Mouse (Mus musculus) midbrain, embryonic 15.5 days (tissue): ENCODE data around the gene Sirt7. TPM values are rescaled to one million over a fixed set of nuclear protein-coding genes. Genes with fewer than 3 reads are reported as not detected.

Experiments used
- ATAC-seq: fragments of 200-750 bp; cut with Nextera tagmentation; replicated peaks from 2 replicates; pipeline ENCODE4 v1.8.0; 2017; ENCODE audit warnings: moderate TSS enrichment
- H3K27ac ChIP-seq: fragments of 300-500 bp; sonication (generic); 2 replicates; pipeline ENCODE4 v1.5.1; 2015; ENCODE audit warnings: mild to moderate bottlenecking, inconsistent platforms
- H3K27me3 ChIP-seq: fragments of 300-500 bp; sonication (generic); replicated peaks from 2 replicates; pipeline ENCODE4 v1.6.1; 2015; ENCODE audit warnings: inconsistent platforms
- H3K36me3 ChIP-seq: fragments of 300-500 bp; sonication (generic); replicated peaks from 2 replicates; pipeline ENCODE4 v1.6.1; 2015; ENCODE audit warnings: inconsistent platforms
- H3K4me1 ChIP-seq: fragments of 300-500 bp; sonication (generic); 2 replicates; pipeline ENCODE4 v1.6.1; 2015; ENCODE audit warnings: inconsistent platforms
- H3K4me2 ChIP-seq: fragments of 300-500 bp; sonication (generic); 2 replicates; pipeline ENCODE4 v1.6.1; 2015; ENCODE audit warnings: inconsistent platforms, mild to moderate bottlenecking, moderate library complexity
- H3K4me3 ChIP-seq: fragments of 300-500 bp; sonication (generic); 2 replicates; pipeline ENCODE4 v1.5.1; 2015; ENCODE audit warnings: mild to moderate bottlenecking, inconsistent platforms
- H3K9ac ChIP-seq: fragments of 300-500 bp; sonication (generic); 2 replicates; pipeline ENCODE4 v1.6.1; 2015; ENCODE audit warnings: mild to moderate bottlenecking, inconsistent platforms
- H3K9me3 ChIP-seq: fragments of 300-500 bp; sonication (generic); 2 replicates; pipeline ENCODE4 v1.6.1; 2016; ENCODE audit warnings: inconsistent platforms
- WGBS: fragments of 180-500 bp; shearing (Covaris S2); methylation state at CpG from one replicate; pipeline ENCODE4 v1.1.7; 2015; ENCODE audit warnings: mixed read lengths; 5-methylcytosine and 5-hydroxymethylcytosine counted together
- polyA plus RNA-seq: library from polyadenylated mRNA; unstranded; fragments of >200 nt; fragmentation: Nextera tagmentation; extraction: Ambion mirVana; gene quantifications from 2 replicates; pipeline ENCODE4 v1.2.1, GENCODE M21; 2015

Sirt7 gene
- polyA plus RNA-seq, 1 experiment from 2014 or later: 48.2 TPM

- WGBS: under 1% methylated on average over 111 of the region's 116 CpGs
- Histone ChIP-seq H3K9me3 (no peaks in the 10 kb centered on the region), H3K4me3 (peak overlapping the region; percentile 65), H3K9ac (peak overlapping the region; percentile 62), H3K27ac (peak overlapping the region; percentile 84), H3K36me3 (peaks cover 6% of the 10 kb centered on the region; the same call in 1 of the 2 replicates), H3K4me1 (peaks cover 37% of the 10 kb centered on the region), H3K27me3 (no peaks in the 10 kb centered on the region), H3K4me2 (peak overlapping the region; percentile 97)
- ATAC-seq: peak; percentile 81
Observed at GRCm38 (mm10) chr11:120632559-120633519, 7.8 kb upstream of the Sirt7 start.

DNA sequence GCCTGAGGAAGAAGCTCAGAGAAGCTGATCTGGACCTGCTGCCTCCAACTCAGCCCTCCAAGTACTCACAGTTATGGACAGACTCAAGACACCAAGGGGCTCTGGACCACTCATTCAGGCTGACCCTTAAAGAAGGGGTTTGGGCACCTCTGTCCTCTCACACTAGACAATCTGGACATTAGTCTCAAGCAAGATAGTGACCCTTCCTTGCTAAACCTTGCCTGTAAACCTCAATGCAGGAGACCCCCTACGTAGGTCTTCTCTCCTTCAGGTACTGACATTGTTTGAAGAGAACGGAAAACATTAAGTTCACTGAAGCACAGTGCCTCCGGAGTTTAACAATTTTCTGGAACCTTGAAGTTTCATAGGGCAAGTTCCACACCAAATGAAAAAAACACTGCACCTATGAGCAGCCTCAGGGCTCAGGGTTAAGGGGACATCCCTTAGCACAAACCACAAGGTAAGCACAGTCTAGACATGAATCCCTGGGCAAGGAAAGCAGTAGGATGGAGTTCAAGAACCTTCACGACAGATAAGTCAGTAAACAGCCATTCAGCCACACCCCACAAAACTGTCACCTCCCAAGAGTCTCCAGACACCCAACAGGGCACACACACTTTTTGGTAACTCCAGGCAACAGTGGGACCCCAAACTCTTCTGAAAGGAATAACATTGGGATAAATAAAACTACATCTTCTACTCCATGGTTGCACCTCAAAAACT is 6.8 kb upstream of the Sirt7 start:
- H3K27me3 ChIP-seq: no peaks in the 10 kb centered on the region
- peak overlapping the region; percentile 62 for H3K9ac ChIP-seq
- peak overlapping the region; percentile 97 for H3K4me2 ChIP-seq
- peak overlapping the region; percentile 65 for H3K4me3 ChIP-seq
- WGBS: 70% methylated on average over 4 of the region's 4 CpGs
- H3K9me3 ChIP-seq: no peaks in the 10 kb centered on the region
- peaks cover 10% of the 10 kb centered on the region; the same call in 1 of the 2 replicates for H3K36me3 ChIP-seq
- no peak for ATAC-seq
- H3K4me1 ChIP-seq: peaks cover 37% of the 10 kb centered on the region
- H3K27ac ChIP-seq: peak overlapping the region; percentile 84; the same call in 1 of the 2 replicates

DNA sequence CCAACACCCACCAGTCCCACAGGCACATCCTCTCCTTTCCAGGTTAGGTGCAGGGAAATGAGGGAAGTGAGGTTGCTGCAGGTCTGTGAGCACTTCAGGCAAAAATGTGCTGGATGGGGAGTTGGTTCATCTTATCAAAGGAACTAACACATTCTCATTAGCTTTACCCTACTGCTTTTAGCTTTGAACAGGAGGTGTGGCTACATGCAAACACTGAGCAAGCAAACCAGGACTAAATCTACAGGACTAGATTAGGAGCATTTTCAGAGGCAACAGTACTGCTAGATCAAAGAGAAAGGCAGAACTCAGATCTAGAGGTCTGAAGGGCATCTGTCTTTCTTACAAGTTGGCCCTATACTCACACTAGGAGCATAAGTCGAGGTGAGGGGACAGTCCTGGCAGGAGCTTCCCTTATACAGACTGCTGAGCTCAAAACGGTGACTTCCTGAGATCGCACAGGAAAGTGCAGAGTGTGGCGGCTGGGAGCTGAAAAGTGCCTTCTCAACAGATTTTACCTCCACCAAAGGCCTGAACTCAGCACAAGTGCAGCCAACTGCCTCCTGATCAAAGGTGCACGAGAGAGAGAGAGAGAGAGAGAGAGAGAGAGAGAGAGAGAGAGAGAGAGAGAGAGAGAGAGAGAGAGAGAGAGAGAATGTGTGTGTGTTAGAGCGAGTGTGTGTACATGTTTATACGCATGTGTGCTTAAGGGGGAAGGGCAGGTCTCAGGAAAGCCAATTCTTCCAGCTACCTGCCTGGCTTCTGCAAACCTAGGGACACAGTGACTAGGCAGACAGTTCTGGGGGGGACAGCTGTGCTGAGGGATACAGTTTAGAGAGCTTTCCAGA is 6.1 kb upstream of the Sirt7 start:
- WGBS: 33% methylated on average over 7 of the region's 7 CpGs
- no peak for ATAC-seq
- peaks cover 37% of the 10 kb centered on the region for H3K4me1 ChIP-seq
- H3K36me3 ChIP-seq: peaks cover 10% of the 10 kb centered on the region; the same call in 1 of the 2 replicates
- H3K9me3 ChIP-seq: no peaks in the 10 kb centered on the region
- H3K4me2 ChIP-seq: peak overlapping the region; percentile 97; the same call in 1 of the 2 replicates
- H3K27me3 ChIP-seq: no peaks in the 10 kb centered on the region
- no peak overlapping the region for H3K4me3 ChIP-seq
- H3K9ac ChIP-seq: no peak overlapping the region
- H3K27ac ChIP-seq: no peak overlapping the region

GRCm38 (mm10) chr11:120630401-120630871 is 5.4 kb upstream of the Sirt7 start:
- Histone ChIP-seq H3K27me3 (no peaks in the 10 kb centered on the region), H3K4me1 (peaks cover 39% of the 10 kb centered on the region), H3K4me2 (0 out of 2 replicates have a peak overlapping the region, but pooled peaks have one; percentile 2), H3K9ac (peak overlapping the region; percentile 23; the same call in 1 of the 2 replicates), H3K9me3 (no peaks in the 10 kb centered on the region), H3K27ac (peak overlapping the region; percentile 32; the same call in 1 of the 2 replicates), H3K4me3 (no peak overlapping the region), H3K36me3 (peaks cover 10% of the 10 kb centered on the region; the same call in 1 of the 2 replicates)
- no peak for ATAC-seq
- WGBS: 26% methylated on average over 5 of the region's 5 CpGs

DNA sequence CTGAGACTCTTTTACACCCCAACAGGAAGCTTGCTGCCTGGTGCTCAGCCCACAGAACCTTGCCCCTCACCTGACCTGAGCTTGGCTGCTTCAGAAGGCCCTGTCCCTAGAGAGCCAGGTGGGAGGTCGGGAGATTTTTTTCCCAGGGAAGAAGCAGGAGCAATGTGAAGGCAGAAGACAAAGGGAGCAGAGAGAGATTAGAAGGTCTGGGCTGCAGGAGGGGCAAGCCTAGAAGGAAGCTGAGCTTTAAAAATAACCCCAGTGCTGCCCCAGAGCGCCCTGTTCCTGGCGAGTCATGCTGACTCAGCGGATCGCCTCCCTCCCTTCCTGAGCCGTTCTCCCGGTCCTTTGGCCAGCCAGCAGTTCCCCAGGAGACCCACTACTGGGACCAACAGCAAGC is 4.9 kb upstream of the Sirt7 start:
- no peak for ATAC-seq

GRCm38 (mm10) chr11:120629341-120629730 is 4.3 kb upstream of the Sirt7 start:
- peaks cover 44% of the 10 kb centered on the region for H3K4me1 ChIP-seq
- H3K27ac ChIP-seq: no peak overlapping the region
- no peak overlapping the region for H3K9ac ChIP-seq
- 68% methylated on average over 23 of the region's 23 CpGs for WGBS
- H3K9me3 ChIP-seq: no peaks in the 10 kb centered on the region
- no peaks in the 10 kb centered on the region for H3K27me3 ChIP-seq
- H3K36me3 ChIP-seq: peaks cover 10% of the 10 kb centered on the region; the same call in 1 of the 2 replicates
- no peak for ATAC-seq
- no peak overlapping the region for H3K4me3 ChIP-seq
- no peak overlapping the region for H3K4me2 ChIP-seq

More for the DNA sequence above, 4.9 kb upstream of the Sirt7 start:
- H3K4me1 ChIP-seq: peaks cover 43% of the 10 kb centered on the region
- no peaks in the 10 kb centered on the region for H3K9me3 ChIP-seq
- H3K4me2 ChIP-seq: 0 out of 2 replicates have a peak overlapping the region, but pooled peaks have one; percentile 2
- peak overlapping the region; percentile 23; the same call in 1 of the 2 replicates for H3K9ac ChIP-seq
- WGBS: 33% methylated on average over 7 of the region's 7 CpGs
- peaks cover 10% of the 10 kb centered on the region; the same call in 1 of the 2 replicates for H3K36me3 ChIP-seq
- no peaks in the 10 kb centered on the region for H3K27me3 ChIP-seq
- H3K27ac ChIP-seq: peak overlapping the region; percentile 32; the same call in 1 of the 2 replicates
- H3K4me3 ChIP-seq: no peak overlapping the region

DNA sequence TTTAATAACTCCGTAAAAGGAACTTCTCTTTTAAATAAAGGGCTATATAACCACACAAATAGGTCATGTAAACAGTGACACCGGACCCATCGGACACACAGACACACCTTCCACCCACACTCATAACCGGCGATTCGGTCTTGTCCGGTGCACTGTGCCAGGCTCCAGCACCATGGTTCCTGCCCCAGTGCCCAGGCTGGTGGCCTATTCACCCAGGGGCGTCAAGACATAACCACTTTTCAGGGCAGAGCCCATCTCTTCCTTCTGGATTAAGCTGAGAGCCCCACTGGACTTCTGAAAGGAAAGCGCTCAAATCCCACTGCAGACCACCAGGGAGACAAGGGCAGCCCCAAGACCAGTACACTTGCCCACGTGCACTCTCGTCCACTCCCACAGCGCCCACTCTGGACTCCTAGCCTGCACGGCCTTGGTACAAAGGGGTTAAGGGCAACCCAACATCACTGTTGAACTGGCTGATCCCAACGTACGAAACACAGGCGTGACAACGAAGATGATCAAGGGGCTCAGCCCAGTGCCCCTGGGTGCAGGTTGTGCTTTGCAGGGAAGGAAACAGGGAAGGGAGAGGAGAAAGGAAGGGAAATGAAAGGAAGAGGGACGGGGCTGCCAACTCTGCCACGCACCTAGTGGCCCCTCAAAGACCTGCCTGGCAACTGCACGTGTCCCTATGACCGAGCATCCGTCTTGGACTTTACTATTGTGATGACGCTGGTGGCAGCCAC is 3.7 kb upstream of the Sirt7 start:
- WGBS: 97% methylated on average over 23 of the region's 23 CpGs

DNA sequence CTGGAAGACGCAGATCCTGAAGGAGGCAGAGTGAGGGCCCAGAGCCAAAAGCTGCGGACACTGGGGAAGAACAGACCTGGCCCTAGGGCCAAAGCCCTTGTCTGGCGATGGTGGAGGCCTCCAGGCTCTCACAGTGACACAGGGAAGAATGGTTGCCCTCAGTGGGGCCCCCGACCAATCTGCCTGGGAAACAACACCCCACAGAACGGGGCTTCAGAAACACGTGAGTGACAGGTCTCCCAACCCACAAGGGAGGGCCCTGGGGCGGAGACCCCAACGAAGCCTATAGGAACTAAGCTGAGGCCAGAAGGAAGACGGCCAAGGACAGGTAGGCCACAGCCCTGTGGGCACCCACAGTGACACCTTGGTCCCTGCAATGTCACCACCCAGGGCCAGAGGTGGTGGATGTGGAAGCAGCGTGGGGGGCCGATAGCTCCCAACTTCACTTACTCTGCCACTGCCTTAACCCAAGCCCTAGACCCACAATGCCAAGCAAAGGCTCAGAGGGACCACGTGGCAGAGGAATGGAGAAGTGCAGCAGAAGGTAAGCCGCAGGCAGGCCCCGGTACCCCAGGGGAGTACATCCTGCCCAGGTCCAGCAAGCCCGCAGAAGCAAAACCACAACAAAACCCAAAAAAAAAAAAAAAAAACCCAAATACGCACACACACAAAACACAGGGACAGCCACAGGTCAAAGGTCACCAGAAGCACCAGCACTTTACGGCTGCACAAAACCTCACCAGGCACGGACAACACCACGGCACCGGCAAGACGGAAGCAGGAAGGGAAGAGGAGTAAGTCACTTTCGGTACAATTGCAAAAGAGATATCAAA is 2.6 kb upstream of the Sirt7 start:
- Histone ChIP-seq H3K4me1 (peaks cover 52% of the 10 kb centered on the region), H3K27ac (no peak overlapping the region)
- ATAC-seq: no peak

More for the DNA sequence above, 3.7 kb upstream of the Sirt7 start:
- no peaks in the 10 kb centered on the region for H3K27me3 ChIP-seq
- no peak overlapping the region for H3K4me2 ChIP-seq
- H3K9me3 ChIP-seq: no peaks in the 10 kb centered on the region
- ATAC-seq: no peak
- no peak overlapping the region for H3K27ac ChIP-seq
- H3K36me3 ChIP-seq: peaks cover 10% of the 10 kb centered on the region; the same call in 1 of the 2 replicates
- H3K9ac ChIP-seq: no peak overlapping the region
- H3K4me1 ChIP-seq: peaks cover 46% of the 10 kb centered on the region
- no peak overlapping the region for H3K4me3 ChIP-seq

GRCm38 (mm10) chr11:120626785-120627467 is 1.9 kb upstream of the Sirt7 start:
- H3K9ac ChIP-seq: no peak overlapping the region
- ATAC-seq: no peak
- no peaks in the 10 kb centered on the region for H3K27me3 ChIP-seq
- WGBS: 91% methylated on average over 11 of the region's 11 CpGs
- no peak overlapping the region for H3K4me3 ChIP-seq
- no peak overlapping the region for H3K27ac ChIP-seq
- H3K9me3 ChIP-seq: no peaks in the 10 kb centered on the region
- peaks cover 18% of the 10 kb centered on the region; the same call in 1 of the 2 replicates for H3K36me3 ChIP-seq
- H3K4me1 ChIP-seq: peaks cover 44% of the 10 kb centered on the region
- H3K4me2 ChIP-seq: no peak overlapping the region

More for the DNA sequence above, 2.6 kb upstream of the Sirt7 start:
- no peaks in the 10 kb centered on the region for H3K9me3 ChIP-seq
- H3K4me3 ChIP-seq: no peak overlapping the region
- no peaks in the 10 kb centered on the region for H3K27me3 ChIP-seq
- 84% methylated on average over 22 of the region's 22 CpGs for WGBS
- no peak overlapping the region for H3K4me2 ChIP-seq
- H3K36me3 ChIP-seq: peaks cover 11% of the 10 kb centered on the region; the same call in 1 of the 2 replicates
- H3K9ac ChIP-seq: no peak overlapping the region

- Histone ChIP-seq H3K9me3 (no peaks in the 10 kb centered on the region), H3K27me3 (no peaks in the 10 kb centered on the region), H3K4me1 (peaks cover 23% of the 10 kb centered on the region), H3K36me3 (peaks cover 36% of the 10 kb centered on the region), H3K9ac (peak overlapping the region; percentile 74), H3K4me2 (peak overlapping the region; percentile 99), H3K27ac (peak overlapping the region; percentile 77), H3K4me3 (peak overlapping the region; percentile 88)
- WGBS: under 1% methylated on average over 53 of the region's 53 CpGs
- ATAC-seq: peak; percentile 79
Observed at GRCm38 (mm10) chr11:120624680-120625111, 344 bp downstream of the Sirt7 start.
